Mouse (Mus musculus) testis, adult 2 months (tissue): ENCODE measurements around the gene Acap1.

Source experiments
- CTCF ChIP-seq: fragments of 200-500 bp; IDR thresholded peaks from 2 replicates; pipeline ENCODE4 v1.5.1; 2012; ENCODE audit warnings: low read depth, mild to moderate bottlenecking, inconsistent platforms, low read length, moderate library complexity; ENCODE audit not compliant: control insufficient read depth, insufficient read depth, insufficient replicate concordance
- POLR2A ChIP-seq: fragments of 200-500 bp; IDR thresholded peaks from 2 replicates; pipeline ENCODE4 v1.6.1; 2012; ENCODE audit warnings: low read depth, mild to moderate bottlenecking, inconsistent platforms, low read length, moderate library complexity; ENCODE audit not compliant: control insufficient read depth

- TF ChIP-seq CTCF (no peak), POLR2A (no peak)
These were observed 31.0 kb downstream of the Acap1 start for GRCm38 (mm10) chr11:69864138-69864860.
